Mouse (Mus musculus) stomach, embryonic 15.5 days (tissue): ENCODE measurements around the gene Ccndbp1. TPM values are rescaled to one million over a fixed set of nuclear protein-coding genes. Genes with fewer than 3 reads are reported as not detected.
A peak's percentile ranks its signal among the peaks of the same experiment; 100 is the strongest.

Experiments used
- ATAC-seq: fragments of 200-750 bp; cut with Nextera tagmentation; 2 replicates; pipeline ENCODE4 v1.8.0; 2017; ENCODE audit warnings: low read depth, moderate number of reproducible peaks, moderate TSS enrichment; ENCODE audit not compliant: insufficient read depth, low FRiP score
- H3K27ac ChIP-seq: fragments of 300-500 bp; sonication (generic); 2 replicates; pipeline ENCODE4 v1.5.1; 2015; ENCODE audit warnings: mild to moderate bottlenecking, inconsistent platforms
- H3K27me3 ChIP-seq: fragments of 300-500 bp; sonication (generic); replicated peaks from 2 replicates; pipeline ENCODE4 v1.6.1; 2015; ENCODE audit warnings: inconsistent platforms
- H3K36me3 ChIP-seq: fragments of 300-500 bp; sonication (generic); 2 replicates; pipeline ENCODE4 v1.6.1; 2015; ENCODE audit warnings: inconsistent platforms
- H3K4me1 ChIP-seq: fragments of 300-500 bp; sonication (generic); 2 replicates; pipeline ENCODE4 v1.6.1; 2015; ENCODE audit warnings: inconsistent platforms
- H3K4me2 ChIP-seq: fragments of 300-500 bp; sonication (generic); 2 replicates; pipeline ENCODE4 v1.6.1; 2015; ENCODE audit warnings: mild to moderate bottlenecking, inconsistent platforms
- H3K4me3 ChIP-seq: fragments of 300-500 bp; sonication (generic); replicated peaks from 2 replicates; pipeline ENCODE4 v1.5.1; 2015; ENCODE audit warnings: inconsistent platforms
- H3K9ac ChIP-seq: fragments of 300-500 bp; sonication (generic); 2 replicates; pipeline ENCODE4 v1.6.1; 2015; ENCODE audit warnings: inconsistent platforms
- H3K9me3 ChIP-seq: fragments of 300-500 bp; sonication (generic); 2 replicates; pipeline ENCODE4 v1.6.1; 2016; ENCODE audit warnings: inconsistent platforms
- WGBS: fragments of 180-500 bp; shearing (Covaris S2); methylation state at CpG from one replicate; pipeline ENCODE4 v1.1.7; 2015; 5-methylcytosine and 5-hydroxymethylcytosine counted together
- microRNA-seq: library from miRNA; unstranded; fragments of <30 nt; microRNA quantifications from one replicate; pipeline ENCODE4, GENCODE M21; 2016
- polyA plus RNA-seq: library from polyadenylated mRNA; unstranded; fragments of >200 nt; fragmentation: Nextera tagmentation; extraction: Ambion mirVana; gene quantifications from 2 replicates; pipeline ENCODE4 v1.2.1, GENCODE M21; 2015

Ccndbp1 gene
- polyA plus RNA-seq, 1 experiment from 2014 or later, result 35.0 TPM

GRCm38 (mm10) chr2:121041098-121041497, 32.9 kb downstream of the Ccndbp1 start:
- WGBS, result 41% methylated on average over 5 of the region's 5 CpGs

GRCm38 (mm10) chr2:121045653-121046052, 37.5 kb downstream of the Ccndbp1 start:
- 80% methylated on average over 4 of the region's 4 CpGs for WGBS
- no peak overlapping the region for H3K9ac ChIP-seq
- H3K36me3 ChIP-seq, result no peaks in the 10 kb centered on the region
- no peak overlapping the region for H3K27ac ChIP-seq
- no peaks in the 10 kb centered on the region for H3K9me3 ChIP-seq
- no peak overlapping the region for H3K4me3 ChIP-seq
- no peak for ATAC-seq
- H3K4me1 ChIP-seq, result no peaks in the 10 kb centered on the region
- no peaks in the 10 kb centered on the region for H3K27me3 ChIP-seq
- no peak overlapping the region for H3K4me2 ChIP-seq

More at GRCm38 (mm10) chr2:121041098-121041497, 32.9 kb downstream of the Ccndbp1 start:
- no peaks in the 10 kb centered on the region for H3K27me3 ChIP-seq
- no peak for ATAC-seq
- no peaks in the 10 kb centered on the region for H3K4me1 ChIP-seq
- H3K9me3 ChIP-seq, result no peaks in the 10 kb centered on the region
- H3K9ac ChIP-seq, result no peak overlapping the region
- no peak overlapping the region for H3K4me2 ChIP-seq
- no peak overlapping the region for H3K27ac ChIP-seq
- no peak overlapping the region for H3K4me3 ChIP-seq
- no peaks in the 10 kb centered on the region for H3K36me3 ChIP-seq

- Histone ChIP-seq H3K4me1 (no peaks in the 10 kb centered on the region), H3K27me3 (no peaks in the 10 kb centered on the region), H3K4me3 (no peak overlapping the region), H3K9ac (no peak overlapping the region), H3K36me3 (no peaks in the 10 kb centered on the region), H3K4me2 (no peak overlapping the region), H3K9me3 (no peaks in the 10 kb centered on the region), H3K27ac (no peak overlapping the region)
- ATAC-seq, result no peak
- WGBS, result 86% methylated on average over 5 of the region's 5 CpGs
Measured at GRCm38 (mm10) chr2:121052176-121052575, 44.0 kb downstream of the Ccndbp1 start.

GRCm38 (mm10) chr2:121054060-121054459, 45.9 kb downstream of the Ccndbp1 start:
- Histone ChIP-seq H3K4me1 (no peaks in the 10 kb centered on the region), H3K4me3 (no peak overlapping the region), H3K9ac (no peak overlapping the region), H3K27me3 (no peaks in the 10 kb centered on the region), H3K4me2 (no peak overlapping the region), H3K27ac (no peak overlapping the region), H3K9me3 (no peaks in the 10 kb centered on the region), H3K36me3 (no peaks in the 10 kb centered on the region)
- 69% methylated on average over 2 of the region's 2 CpGs for WGBS
- no peak for ATAC-seq

GRCm38 (mm10) chr2:121055915-121056314, 47.7 kb downstream of the Ccndbp1 start:
- Histone ChIP-seq H3K9me3 (no peaks in the 10 kb centered on the region), H3K27ac (no peak overlapping the region), H3K9ac (no peak overlapping the region), H3K36me3 (no peaks in the 10 kb centered on the region), H3K27me3 (no peaks in the 10 kb centered on the region), H3K4me3 (no peak overlapping the region), H3K4me1 (no peaks in the 10 kb centered on the region), H3K4me2 (no peak overlapping the region)
- 79% methylated on average over 6 of the region's 6 CpGs for WGBS
- peak; percentile 73 for ATAC-seq

- ATAC-seq, result no peak
- no peaks in the 10 kb centered on the region for H3K27me3 ChIP-seq
- H3K9me3 ChIP-seq, result no peaks in the 10 kb centered on the region
- WGBS, result 50% methylated on average over 6 of the region's 6 CpGs
- H3K27ac ChIP-seq, result no peak overlapping the region
- H3K4me2 ChIP-seq, result no peak overlapping the region
- H3K4me3 ChIP-seq, result no peak overlapping the region
- H3K9ac ChIP-seq, result no peak overlapping the region
- no peaks in the 10 kb centered on the region for H3K4me1 ChIP-seq
- no peaks in the 10 kb centered on the region for H3K36me3 ChIP-seq
Measured at GRCm38 (mm10) chr2:121057997-121058396, 49.8 kb downstream of the Ccndbp1 start.

- no peak overlapping the region for H3K27ac ChIP-seq
- no peak overlapping the region for H3K4me2 ChIP-seq
- H3K4me3 ChIP-seq, result no peak overlapping the region
- no peaks in the 10 kb centered on the region for H3K36me3 ChIP-seq
- no peak overlapping the region for H3K9ac ChIP-seq
- H3K27me3 ChIP-seq, result no peaks in the 10 kb centered on the region
- 52% methylated on average over 2 of the region's 2 CpGs for WGBS
- ATAC-seq, result no peak
- no peaks in the 10 kb centered on the region for H3K9me3 ChIP-seq
- H3K4me1 ChIP-seq, result no peaks in the 10 kb centered on the region
Measured at GRCm38 (mm10) chr2:121061315-121061714, 53.1 kb downstream of the Ccndbp1 start.

Small RNA genes lying within 50 kb of the gene (microRNA-seq; reads per million reads assigned to microRNA genes)
- not detected for gene Gm44325

Other genes with a start within 250 kb of the Ccndbp1 start
- 4.9 and 5.5 TPM in 2 replicates for gene Cdan1, start 158.3 kb upstream of the Ccndbp1 start, polyA plus RNA-seq
- gene Ttbk2, start 157.8 kb upstream of the Ccndbp1 start, polyA plus RNA-seq, result 2.9 TPM in 2 replicates
- gene Ubr1, start 37.7 kb upstream of the Ccndbp1 start, polyA plus RNA-seq, result 21.5 and 22.9 TPM in 2 replicates
- 3.5 and 4.9 TPM in 2 replicates for gene Tmem62, start 31.4 kb upstream of the Ccndbp1 start, polyA plus RNA-seq
- gene Epb42, start 28.7 kb downstream of the Ccndbp1 start, polyA plus RNA-seq, result 6.0 and 12.2 TPM in 2 replicates
- gene Tgm5, start 77.4 kb downstream of the Ccndbp1 start, polyA plus RNA-seq, result 0.17 and 0.31 TPM in 2 replicates
- 0.40 and 0.52 TPM in 2 replicates for gene Tgm7, start 101.4 kb downstream of the Ccndbp1 start, polyA plus RNA-seq
- gene Adal, start 132.0 kb downstream of the Ccndbp1 start, polyA plus RNA-seq, result 19.1 and 19.5 TPM in 2 replicates
- 20.1 and 23.1 TPM in 2 replicates for gene Lcmt2, start 132.2 kb downstream of the Ccndbp1 start, polyA plus RNA-seq
- 50.5 and 51.0 TPM in 2 replicates for gene Tubgcp4, start 162.3 kb downstream of the Ccndbp1 start, polyA plus RNA-seq
- 8.6 and 9.7 TPM in 2 replicates for gene Zscan29, start 162.7 kb downstream of the Ccndbp1 start, polyA plus RNA-seq